Mouse (Mus musculus) MEL (cell line): ENCODE data around the gene Pdcl2. TPM values are rescaled to one million over a fixed set of nuclear protein-coding genes. Genes with fewer than 3 reads are reported as not detected.
A peak's percentile ranks its signal among the peaks of the same experiment; 100 is the strongest.

Experiments
- DNase-seq: peaks from one replicate; pipeline ENCODE4 v3.0.0; 2011; ENCODE audit warnings: low read depth, low spot score
- H3K27ac ChIP-seq: 2 replicates; pipeline ENCODE4 v1.5.1; 2012; ENCODE audit warnings: low read depth, mild to moderate bottlenecking, control low read depth, low read length, moderate library complexity; ENCODE audit not compliant: control insufficient read depth
- H3K27me3 ChIP-seq, 2 experiments: fragments of 150-350 bp in 1 of 2; sonication (generic) in 1 of 2; 2 replicates each; pipeline ENCODE4 v1.6.1; 2012; ENCODE audit warnings: low read length in 2 of 2, mild to moderate bottlenecking in 2 of 2, improper control_type of control experiment in 1 of 2, moderate library complexity in 1 of 2; ENCODE audit not compliant: insufficient read depth in 2 of 2, control insufficient read depth in 1 of 2
- H3K36me3 ChIP-seq, 2 experiments: 2 replicates each; pipeline ENCODE4 v1.6.1; 2012 to 2014; ENCODE audit warnings: low read length in 2 of 2, improper control_type of control experiment in 1 of 2, inconsistent platforms in 1 of 2, mild to moderate bottlenecking in 1 of 2; ENCODE audit not compliant: insufficient read depth in 2 of 2, control insufficient read depth in 1 of 2
- H3K4me1 ChIP-seq, 2 experiments: fragments of 150-350 bp in 1 of 2; sonication (generic) in 1 of 2; 2 replicates each; pipeline ENCODE4 v1.6.1; 2012; ENCODE audit warnings: low read length in 2 of 2, improper control_type of control experiment in 1 of 2, mild to moderate bottlenecking in 1 of 2; ENCODE audit not compliant: insufficient read depth in 2 of 2, control insufficient read depth in 1 of 2
- H3K4me3 ChIP-seq, 2 experiments: fragments of 150-350 bp in 1 of 2; sonication (generic) in 1 of 2; 2 replicates each; pipeline ENCODE4 v1.5.1; 2012; ENCODE audit warnings: low read depth in 2 of 2, low read length in 2 of 2, mild to moderate bottlenecking in 2 of 2, moderate library complexity in 2 of 2, control low read depth in 1 of 2, improper control_type of control experiment in 1 of 2; ENCODE audit not compliant: control insufficient read depth in 1 of 2, insufficient read depth in 1 of 2
- H3K79me2 ChIP-seq: 2 replicates; pipeline ENCODE4 v1.6.1; 2012; ENCODE audit warnings: mild to moderate bottlenecking, low read length, moderate library complexity; ENCODE audit not compliant: control insufficient read depth, poor library complexity, insufficient read depth
- H3K9ac ChIP-seq: 2 replicates; pipeline ENCODE4 v1.6.1; 2012; ENCODE audit warnings: low read depth, mild to moderate bottlenecking, control low read depth, low read length, moderate library complexity; ENCODE audit not compliant: control insufficient read depth, poor library complexity, severe bottlenecking
- H3K9me3 ChIP-seq: fragments of 150-350 bp; sonication (generic); replicated peaks from 2 replicates; pipeline ENCODE4 v1.6.1; 2012; ENCODE audit warnings: mild to moderate bottlenecking, low read length, improper control_type of control experiment, moderate library complexity; ENCODE audit not compliant: insufficient read depth
- CTCF ChIP-seq, 3 experiments: IDR thresholded peaks in 2 of 3; conservative IDR thresholded peaks in 1 of 3; 2 replicates each; pipeline ENCODE4 v1.5.1; 2011 to 2012; ENCODE audit warnings: low read length in 3 of 3, low read depth in 2 of 3, mild to moderate bottlenecking in 2 of 3, improper control_type of control experiment in 1 of 3, inconsistent platforms in 1 of 3, mixed read lengths in 1 of 3, moderate library complexity in 1 of 3; ENCODE audit not compliant: control insufficient read depth in 1 of 3, insufficient read depth in 1 of 3, poor library complexity in 1 of 3, severe bottlenecking in 1 of 3
- E2F4 ChIP-seq: IDR thresholded peaks from 2 replicates; pipeline ENCODE4 v1.6.1; 2011; ENCODE audit warnings: low read depth, low read length, improper control_type of control experiment, borderline replicate concordance
- EP300 ChIP-seq, 2 experiments: IDR thresholded peaks; 2 replicates each; pipeline ENCODE4 v1.6.1; 2011; ENCODE audit warnings: improper control_type of control experiment in 2 of 2, low read length in 2 of 2, low read depth in 1 of 2, mild to moderate bottlenecking in 1 of 2
- GATA1 ChIP-seq: IDR thresholded peaks from 2 replicates; pipeline ENCODE4 v1.6.1; 2011; ENCODE audit warnings: low read depth, low read length, improper control_type of control experiment
- MAFK ChIP-seq: IDR thresholded peaks from 2 replicates; pipeline ENCODE4 v1.6.1; 2011; ENCODE audit warnings: low read depth, mild to moderate bottlenecking, low read length, improper control_type of control experiment, borderline replicate concordance
- MAX ChIP-seq: IDR thresholded peaks from 2 replicates; pipeline ENCODE4 v1.6.1; 2011; ENCODE audit warnings: low read length, improper control_type of control experiment
- MYB ChIP-seq: IDR thresholded peaks from 2 replicates; pipeline ENCODE4 v1.6.1; 2011; ENCODE audit warnings: mild to moderate bottlenecking, low read depth, low read length, improper control_type of control experiment
- MYC ChIP-seq: IDR thresholded peaks from 2 replicates; pipeline ENCODE4 v1.6.1; 2011; ENCODE audit warnings: low read depth, mild to moderate bottlenecking, low read length, improper control_type of control experiment, moderate library complexity
- NELFE ChIP-seq: IDR thresholded peaks from 2 replicates; pipeline ENCODE4 v1.6.1; 2011; ENCODE audit warnings: low read depth, low read length, improper control_type of control experiment
- NRF1 ChIP-seq: IDR thresholded peaks from 2 replicates; pipeline ENCODE4 v1.6.1; 2014; ENCODE audit warnings: low read depth, mild to moderate bottlenecking, inconsistent platforms, low read length, improper control_type of control experiment, moderate library complexity; ENCODE audit not compliant: poor library complexity, insufficient read depth, severe bottlenecking
- RAD21 ChIP-seq: IDR thresholded peaks from 2 replicates; pipeline ENCODE4 v1.6.1; 2011; ENCODE audit warnings: mild to moderate bottlenecking, low read depth, low read length, improper control_type of control experiment
- SIN3A ChIP-seq: IDR thresholded peaks from 2 replicates; pipeline ENCODE4 v1.6.1; 2012; ENCODE audit warnings: low read length, improper control_type of control experiment, inconsistent platforms
- SMC3 ChIP-seq: IDR thresholded peaks from 2 replicates; pipeline ENCODE4 v1.6.1; 2011; ENCODE audit warnings: low read depth, low read length, improper control_type of control experiment
- TBP ChIP-seq: IDR thresholded peaks from 2 replicates; pipeline ENCODE4 v1.8.0; 2011; ENCODE audit warnings: low read depth, low read length, improper control_type of control experiment
- TCF12 ChIP-seq: IDR thresholded peaks from 2 replicates; pipeline ENCODE4 v1.6.1; 2014; ENCODE audit warnings: low read depth, mild to moderate bottlenecking, inconsistent platforms, low read length, improper control_type of control experiment, moderate library complexity
- ZNF384 ChIP-seq: IDR thresholded peaks from 2 replicates; pipeline ENCODE4 v1.6.1; 2012; ENCODE audit warnings: low read depth, mild to moderate bottlenecking, inconsistent platforms, low read length, improper control_type of control experiment
- polyA plus RNA-seq, 2 experiments: library from polyadenylated mRNA; stranded (reverse) in 1 of 2; unstranded in 1 of 2; fragments of >175 nt in 1 of 2; fragments of >200 nt in 1 of 2; gene quantifications; 2 replicates each; pipeline versions ENCODE4 v1.2.1 to v1.2.4; 2012; ENCODE audit warnings: low replicate concordance in 2 of 2, low read depth in 1 of 2; ENCODE audit not compliant: insufficient read length in 2 of 2, insufficient read depth in 1 of 2, missing spikeins in 1 of 2
- total RNA-seq: library from RNA; depleted of rRNA; stranded (reverse); fragments of 300-350 nt; gene quantifications from 2 replicates; pipeline ENCODE4 v1.2.3, GENCODE M21; 2012

Pdcl2 gene
- total and polyA plus RNA-seq, 3 experiments, result not detected

GRCm38 (mm10) chr5:76360786-76361185 is 29.8 kb upstream of the Pdcl2 start:
- Histone ChIP-seq H3K4me3 (no peak overlapping the region), H3K27me3 (peaks cover 0 to 9% of the 10 kb centered on the region in 2 experiments; a peak in 3 of 4 replicates), H3K27ac (no peak overlapping the region), H3K9me3 (no peaks in the 10 kb centered on the region), H3K9ac (no peak overlapping the region), H3K79me2 (no peaks in the 10 kb centered on the region), H3K4me1 (no peaks in the 10 kb centered on the region), H3K36me3 (no peaks in the 10 kb centered on the region)
- no peak for TF ChIP-seq EP300 (IDR thresholded peaks at IDR 0.05; ENCODE audit: low read depth in 1 of 2, low read length in 2 of 2)
- no peak for TF ChIP-seq ZNF384
- no peak for TF ChIP-seq TBP
- TF ChIP-seq E2F4, result no peak
- no peak for TF ChIP-seq NELFE
- TF ChIP-seq MYC, result no peak
- no peak for TF ChIP-seq TCF12
- TF ChIP-seq NRF1, result no peak
- TF ChIP-seq RAD21, result no peak
- TF ChIP-seq MYB, result no peak
- TF ChIP-seq GATA1, result no peak
- TF ChIP-seq SIN3A, result no peak
- peak; percentile 64 for DNase-seq

- peaks cover 0 to 6% of the 10 kb centered on the region in 2 experiments; a peak in 1 of 4 replicates for H3K27me3 ChIP-seq
- no peaks in the 10 kb centered on the region for H3K4me1 ChIP-seq
- no peak for DNase-seq
- TF ChIP-seq RAD21 (peak; percentile 27), TCF12 (no peak), MAFK (no peak), CTCF (IDR thresholded peaks at IDR 0.05 in 2 of 3, conservative IDR thresholded peaks at IDR 0.05 in 1 of 3; ENCODE audit: control insufficient read depth in 1 of 3, insufficient read depth in 1 of 3, low read depth in 2 of 3, low read length in 3 of 3, poor library complexity in 1 of 3, severe bottlenecking in 1 of 3) (peak in 1 of 3 experiments; percentile 34; a peak in 2 of 6 replicates), MYB (no peak), SMC3 (peak; percentile 40), MAX (no peak)
- H3K79me2 ChIP-seq, result no peaks in the 10 kb centered on the region
- no peak overlapping the region for H3K9ac ChIP-seq
- no peaks in the 10 kb centered on the region for H3K36me3 ChIP-seq
- no peak overlapping the region for H3K27ac ChIP-seq
- no peak overlapping the region for H3K4me3 ChIP-seq
- no peaks in the 10 kb centered on the region for H3K9me3 ChIP-seq
These were observed 29.1 kb upstream of the Pdcl2 start for GRCm38 (mm10) chr5:76360057-76360456.
